Mouse (Mus musculus): ENCODE results near the gene Batf2. TPM values are rescaled to one million over a fixed set of nuclear protein-coding genes. Genes with fewer than 3 reads are reported as not detected.

Gene Batf2
- polyA plus RNA-seq, 1 experiment from 2014 or later: 1.3 TPM

GRCm38 (mm10) chr19:6140374-6140677 is 457 bp upstream of the Batf2 start:
- ATAC-seq: peak; percentile 21; the same call in 1 of the 2 replicates
- Histone ChIP-seq H3K27ac (ENCODE audit: low read depth, low read length) (peak overlapping the region; percentile 92), H3K4me2 (replicated peaks; ENCODE audit: low read depth) (peak overlapping the region; percentile 97), H3K4me1 (replicated peaks; ENCODE audit: control insufficient read depth, insufficient read depth, low read length) (0 out of 2 replicates have a peak, but pooled peaks cover 4% of the 10 kb centered on the region), H3K36me3 (ENCODE audit: control insufficient read depth, insufficient read depth) (peaks cover 15% of the 10 kb centered on the region), H3K27me3 (replicated peaks; ENCODE audit: control insufficient read depth, insufficient read depth, low read length) (no peaks in the 10 kb centered on the region), H3K9me3 (ENCODE audit: control insufficient read depth) (no peaks in the 10 kb centered on the region), H3K4me3 (ENCODE audit: low read depth, low read length) (peak overlapping the region; percentile 81), H3K9ac (ENCODE audit: low read depth, low read length) (peak overlapping the region; percentile 76)
- WGBS: 2% methylated on average over 13 of the region's 16 CpGs
- TF ChIP-seq CTCF (IDR thresholded peaks at IDR 0.05; ENCODE audit: low read depth): no peak

- H3K9me3 ChIP-seq (ENCODE audit: control insufficient read depth): no peaks in the 10 kb centered on the region
- WGBS: under 1% methylated on average over 15 of the region's 15 CpGs
- peak within 1 kb of the TSS; percentile 97 for H3K4me2 ChIP-seq (replicated peaks; ENCODE audit: low read depth)
- peak within 1 kb of the TSS; percentile 81 for H3K4me3 ChIP-seq (ENCODE audit: low read depth, low read length)
- no peaks in the 10 kb centered on the region for H3K27me3 ChIP-seq (replicated peaks; ENCODE audit: control insufficient read depth, insufficient read depth, low read length)
- ATAC-seq: peak; percentile 73
- peaks cover 9% of the 10 kb centered on the region for H3K36me3 ChIP-seq (ENCODE audit: control insufficient read depth, insufficient read depth)
- no peak; the same call in 1 of the 2 replicates for TF ChIP-seq CTCF (IDR thresholded peaks at IDR 0.05; ENCODE audit: low read depth)
- peak within 1 kb of the TSS; percentile 76 for H3K9ac ChIP-seq (ENCODE audit: low read depth, low read length)
- H3K4me1 ChIP-seq (replicated peaks; ENCODE audit: control insufficient read depth, insufficient read depth, low read length): 0 out of 2 replicates have a peak, but pooled peaks cover 4% of the 10 kb centered on the region
- H3K27ac ChIP-seq (ENCODE audit: low read depth, low read length): peak within 1 kb of the TSS; percentile 92
Observed at GRCm38 (mm10) chr19:6141394-6141749, 589 bp downstream of the Batf2 start, which contains the start of gene Arl2. TSS of gene Arl2 (minus strand) at chr19:6141548.

GRCm38 (mm10) chr19:6144842-6145241 is 4.1 kb downstream of the Batf2 start:
- no peak overlapping the region for H3K4me2 ChIP-seq (replicated peaks; ENCODE audit: low read depth)
- 64% methylated on average over 5 of the region's 5 CpGs for WGBS
- TF ChIP-seq CTCF (IDR thresholded peaks at IDR 0.05; ENCODE audit: low read depth): peak; percentile 42
- 0 out of 2 replicates have a peak, but pooled peaks cover 3% of the 10 kb centered on the region for H3K4me1 ChIP-seq (replicated peaks; ENCODE audit: control insufficient read depth, insufficient read depth, low read length)
- no peak overlapping the region for H3K27ac ChIP-seq (ENCODE audit: low read depth, low read length)
- H3K36me3 ChIP-seq (ENCODE audit: control insufficient read depth, insufficient read depth): no peaks in the 10 kb centered on the region
- H3K9me3 ChIP-seq (ENCODE audit: control insufficient read depth): no peaks in the 10 kb centered on the region
- no peaks in the 10 kb centered on the region for H3K27me3 ChIP-seq (replicated peaks; ENCODE audit: control insufficient read depth, insufficient read depth, low read length)
- H3K4me3 ChIP-seq (ENCODE audit: low read depth, low read length): no peak overlapping the region
- no peak for ATAC-seq
- H3K9ac ChIP-seq (ENCODE audit: low read depth, low read length): no peak overlapping the region

- H3K27ac ChIP-seq (ENCODE audit: low read depth, low read length): no peak overlapping the region
- H3K4me2 ChIP-seq (replicated peaks; ENCODE audit: low read depth): no peak overlapping the region
- no peaks in the 10 kb centered on the region for H3K27me3 ChIP-seq (replicated peaks; ENCODE audit: control insufficient read depth, insufficient read depth, low read length)
- no peak for TF ChIP-seq CTCF (IDR thresholded peaks at IDR 0.05; ENCODE audit: low read depth)
- 84% methylated on average over 9 of the region's 9 CpGs for WGBS
- no peaks in the 10 kb centered on the region for H3K9me3 ChIP-seq (ENCODE audit: control insufficient read depth)
- no peaks in the 10 kb centered on the region for H3K36me3 ChIP-seq (ENCODE audit: control insufficient read depth, insufficient read depth)
- H3K9ac ChIP-seq (ENCODE audit: low read depth, low read length): no peak overlapping the region
- H3K4me1 ChIP-seq (replicated peaks; ENCODE audit: control insufficient read depth, insufficient read depth, low read length): no peaks in the 10 kb centered on the region
- no peak overlapping the region for H3K4me3 ChIP-seq (ENCODE audit: low read depth, low read length)
- no peak for ATAC-seq
Observed at GRCm38 (mm10) chr19:6155174-6155573, 14.4 kb downstream of the Batf2 start.

- Histone ChIP-seq H3K36me3 (ENCODE audit: control insufficient read depth, insufficient read depth) (no peaks in the 10 kb centered on the region), H3K4me1 (replicated peaks; ENCODE audit: control insufficient read depth, insufficient read depth, low read length) (no peaks in the 10 kb centered on the region), H3K4me3 (ENCODE audit: low read depth, low read length) (no peak overlapping the region), H3K27ac (ENCODE audit: low read depth, low read length) (no peak overlapping the region), H3K4me2 (replicated peaks; ENCODE audit: low read depth) (no peak overlapping the region), H3K27me3 (replicated peaks; ENCODE audit: control insufficient read depth, insufficient read depth, low read length) (no peaks in the 10 kb centered on the region), H3K9me3 (ENCODE audit: control insufficient read depth) (no peaks in the 10 kb centered on the region), H3K9ac (ENCODE audit: low read depth, low read length) (no peak overlapping the region)
- WGBS: 65% methylated on average over 8 of the region's 8 CpGs
- TF ChIP-seq CTCF (IDR thresholded peaks at IDR 0.05; ENCODE audit: low read depth): peak; percentile 54
- ATAC-seq: no peak
Observed at GRCm38 (mm10) chr19:6156372-6156771, 15.6 kb downstream of the Batf2 start.

GRCm38 (mm10) chr19:6157220-6157619 is 16.4 kb downstream of the Batf2 start:
- Histone ChIP-seq H3K27ac (ENCODE audit: low read depth, low read length) (no peak overlapping the region), H3K4me1 (replicated peaks; ENCODE audit: control insufficient read depth, insufficient read depth, low read length) (no peaks in the 10 kb centered on the region), H3K36me3 (ENCODE audit: control insufficient read depth, insufficient read depth) (no peaks in the 10 kb centered on the region), H3K4me2 (replicated peaks; ENCODE audit: low read depth) (no peak overlapping the region), H3K9me3 (ENCODE audit: control insufficient read depth) (no peaks in the 10 kb centered on the region), H3K27me3 (replicated peaks; ENCODE audit: control insufficient read depth, insufficient read depth, low read length) (no peaks in the 10 kb centered on the region), H3K9ac (ENCODE audit: low read depth, low read length) (no peak overlapping the region), H3K4me3 (ENCODE audit: low read depth, low read length) (no peak overlapping the region)
- WGBS: 60% methylated on average over 6 of the region's 6 CpGs
- TF ChIP-seq CTCF (IDR thresholded peaks at IDR 0.05; ENCODE audit: low read depth): no peak
- no peak for ATAC-seq

Measured in intestine, postnatal 0 days (tissue).